Mouse (Mus musculus): ENCODE measurements at regions not wholly inside any gene's neighbourhood (a gene's known extent, or its start where the extent isn't known, plus 50 kb on each side); places are given as distances from the start of the nearest gene placed in this dataset.

DNA sequence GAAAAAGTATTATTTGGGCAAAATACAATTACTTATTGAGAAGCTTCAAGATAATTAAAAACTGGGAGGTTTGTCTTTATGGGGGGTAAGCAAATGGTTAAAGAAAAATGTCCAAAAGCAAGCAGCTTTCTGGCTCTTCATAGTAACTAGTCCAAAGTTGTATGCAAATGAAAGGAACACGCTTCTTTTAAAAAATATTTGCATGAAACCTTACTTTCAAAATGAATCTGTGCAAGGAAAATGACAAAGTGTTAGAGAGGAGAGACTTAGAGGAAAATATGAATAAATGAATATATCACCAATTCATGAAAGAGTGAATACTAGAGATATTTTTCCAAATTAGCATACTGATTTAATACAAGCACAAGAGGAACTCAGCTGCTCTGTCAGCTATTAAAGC lies 220.4 kb upstream of the Egfl6 start:
- TF ChIP-seq CTCF (IDR thresholded peaks at IDR 0.05; ENCODE audit: control insufficient read depth, insufficient read depth, insufficient read length) (no peak), MAX (IDR thresholded peaks at IDR 0.05) (no peak), USF1 (IDR thresholded peaks at IDR 0.05; ENCODE audit: low read depth) (no peak), CEBPB (IDR thresholded peaks at IDR 0.05; ENCODE audit: low read depth) (no peak)

Measured in C2C12 (cell line).